Mouse (Mus musculus): ENCODE data around the gene Cd55.

Gene Cd55

GRCm38 (mm10) chr1:130462084-130462861 lies at the start of gene Cd55:
Gene Cd55 (minus strand): TSS chr1:130462744.
- Histone ChIP-seq H3K4me3 (replicated peaks; ENCODE audit: low read length) (peak within 1 kb of the TSS; percentile 81), H3K9me3 (ENCODE audit: low read length) (no peaks in the 10 kb centered on the region), H3K4me1 (replicated peaks; ENCODE audit: low read depth, low read length) (peaks cover 19% of the 10 kb centered on the region), H3K27me3 (ENCODE audit: insufficient read depth, low read length) (no peaks in the 10 kb centered on the region), H3K36me3 (ENCODE audit: insufficient read depth, low read length) (no peaks in the 10 kb centered on the region)
- peak; percentile 28; the same call in 1 of the 2 replicates for TF ChIP-seq CTCF (conservative IDR thresholded peaks at IDR 0.05; ENCODE audit: low read length)
- no peak for TF ChIP-seq NANOG (IDR thresholded peaks at IDR 0.05; ENCODE audit: borderline replicate concordance, low read length)

GRCm38 (mm10) chr1:130511823-130512370 lies 49.4 kb upstream of the Cd55 start:
- no peak overlapping the region for H3K4me3 ChIP-seq (replicated peaks; ENCODE audit: low read length)
- H3K36me3 ChIP-seq (ENCODE audit: insufficient read depth, low read length), result no peaks in the 10 kb centered on the region
- H3K9me3 ChIP-seq (ENCODE audit: low read length), result no peaks in the 10 kb centered on the region
- no peaks in the 10 kb centered on the region for H3K27me3 ChIP-seq (ENCODE audit: insufficient read depth, low read length)
- TF ChIP-seq NANOG (IDR thresholded peaks at IDR 0.05; ENCODE audit: borderline replicate concordance, low read length), result no peak
- no peak for TF ChIP-seq POU5F1 (IDR thresholded peaks at IDR 0.05; ENCODE audit: borderline replicate concordance, low read length)
- no peak for TF ChIP-seq CTCF (conservative IDR thresholded peaks at IDR 0.05; ENCODE audit: low read length)
- H3K4me1 ChIP-seq (replicated peaks; ENCODE audit: low read depth, low read length), result peaks cover 9% of the 10 kb centered on the region

GRCm38 (mm10) chr1:130508957-130509350 lies 46.4 kb upstream of the Cd55 start:
- peaks cover 9% of the 10 kb centered on the region for H3K4me1 ChIP-seq (replicated peaks; ENCODE audit: low read depth, low read length)
- no peak overlapping the region for H3K4me3 ChIP-seq (replicated peaks; ENCODE audit: low read length)
- TF ChIP-seq CTCF (conservative IDR thresholded peaks at IDR 0.05; ENCODE audit: low read length), result no peak
- TF ChIP-seq POU5F1 (IDR thresholded peaks at IDR 0.05; ENCODE audit: borderline replicate concordance, low read length), result no peak
- no peak for TF ChIP-seq NANOG (IDR thresholded peaks at IDR 0.05; ENCODE audit: borderline replicate concordance, low read length)

GRCm38 (mm10) chr1:130508030-130508956 lies 45.7 kb upstream of the Cd55 start:
- H3K4me1 ChIP-seq (replicated peaks; ENCODE audit: low read depth, low read length), result peaks cover 5% of the 10 kb centered on the region
- no peaks in the 10 kb centered on the region for H3K36me3 ChIP-seq (ENCODE audit: insufficient read depth, low read length)
- no peak for TF ChIP-seq POU5F1 (IDR thresholded peaks at IDR 0.05; ENCODE audit: borderline replicate concordance, low read length)
- TF ChIP-seq NANOG (IDR thresholded peaks at IDR 0.05; ENCODE audit: borderline replicate concordance, low read length), result no peak
- no peak for TF ChIP-seq CTCF (conservative IDR thresholded peaks at IDR 0.05; ENCODE audit: low read length)
- H3K9me3 ChIP-seq (ENCODE audit: low read length), result no peaks in the 10 kb centered on the region
- H3K27me3 ChIP-seq (ENCODE audit: insufficient read depth, low read length), result no peaks in the 10 kb centered on the region
- no peak overlapping the region for H3K4me3 ChIP-seq (replicated peaks; ENCODE audit: low read length)

More at GRCm38 (mm10) chr1:130508957-130509350, 46.4 kb upstream of the Cd55 start:
- no peaks in the 10 kb centered on the region for H3K27me3 ChIP-seq (ENCODE audit: insufficient read depth, low read length)
- no peaks in the 10 kb centered on the region for H3K36me3 ChIP-seq (ENCODE audit: insufficient read depth, low read length)
- H3K9me3 ChIP-seq (ENCODE audit: low read length), result no peaks in the 10 kb centered on the region

GRCm38 (mm10) chr1:130507408-130507807 lies 44.9 kb upstream of the Cd55 start:
- Histone ChIP-seq H3K27me3 (ENCODE audit: insufficient read depth, low read length) (no peaks in the 10 kb centered on the region), H3K36me3 (ENCODE audit: insufficient read depth, low read length) (no peaks in the 10 kb centered on the region), H3K4me3 (replicated peaks; ENCODE audit: low read length) (no peak overlapping the region), H3K4me1 (replicated peaks; ENCODE audit: low read depth, low read length) (no peaks in the 10 kb centered on the region), H3K9me3 (ENCODE audit: low read length) (no peaks in the 10 kb centered on the region)
- TF ChIP-seq CTCF (conservative IDR thresholded peaks at IDR 0.05; ENCODE audit: low read length) (no peak), POU5F1 (IDR thresholded peaks at IDR 0.05; ENCODE audit: borderline replicate concordance, low read length) (no peak), NANOG (IDR thresholded peaks at IDR 0.05; ENCODE audit: borderline replicate concordance, low read length) (no peak)

- H3K36me3 ChIP-seq (ENCODE audit: insufficient read depth, low read length), result no peaks in the 10 kb centered on the region
- TF ChIP-seq NANOG (IDR thresholded peaks at IDR 0.05; ENCODE audit: borderline replicate concordance, low read length) (no peak), CTCF (conservative IDR thresholded peaks at IDR 0.05; ENCODE audit: low read length) (no peak), POU5F1 (IDR thresholded peaks at IDR 0.05; ENCODE audit: borderline replicate concordance, low read length) (no peak)
Observed at GRCm38 (mm10) chr1:130499962-130500361, 37.4 kb upstream of the Cd55 start.

GRCm38 (mm10) chr1:130498331-130498730 lies 35.8 kb upstream of the Cd55 start:
- Histone ChIP-seq H3K36me3 (ENCODE audit: insufficient read depth, low read length) (no peaks in the 10 kb centered on the region), H3K4me3 (replicated peaks; ENCODE audit: low read length) (no peak overlapping the region), H3K9me3 (ENCODE audit: low read length) (no peaks in the 10 kb centered on the region), H3K4me1 (replicated peaks; ENCODE audit: low read depth, low read length) (no peaks in the 10 kb centered on the region), H3K27me3 (ENCODE audit: insufficient read depth, low read length) (no peaks in the 10 kb centered on the region)
- TF ChIP-seq NANOG (IDR thresholded peaks at IDR 0.05; ENCODE audit: borderline replicate concordance, low read length), result no peak
- TF ChIP-seq POU5F1 (IDR thresholded peaks at IDR 0.05; ENCODE audit: borderline replicate concordance, low read length), result no peak
- no peak for TF ChIP-seq CTCF (conservative IDR thresholded peaks at IDR 0.05; ENCODE audit: low read length)

More at GRCm38 (mm10) chr1:130499962-130500361, 37.4 kb upstream of the Cd55 start:
- no peak overlapping the region for H3K4me3 ChIP-seq (replicated peaks; ENCODE audit: low read length)
- H3K4me1 ChIP-seq (replicated peaks; ENCODE audit: low read depth, low read length), result no peaks in the 10 kb centered on the region
- no peaks in the 10 kb centered on the region for H3K9me3 ChIP-seq (ENCODE audit: low read length)
- H3K27me3 ChIP-seq (ENCODE audit: insufficient read depth, low read length), result no peaks in the 10 kb centered on the region
